ENCODE assay signal across 16 mouse cellular contexts in the genomic region with DNA sequence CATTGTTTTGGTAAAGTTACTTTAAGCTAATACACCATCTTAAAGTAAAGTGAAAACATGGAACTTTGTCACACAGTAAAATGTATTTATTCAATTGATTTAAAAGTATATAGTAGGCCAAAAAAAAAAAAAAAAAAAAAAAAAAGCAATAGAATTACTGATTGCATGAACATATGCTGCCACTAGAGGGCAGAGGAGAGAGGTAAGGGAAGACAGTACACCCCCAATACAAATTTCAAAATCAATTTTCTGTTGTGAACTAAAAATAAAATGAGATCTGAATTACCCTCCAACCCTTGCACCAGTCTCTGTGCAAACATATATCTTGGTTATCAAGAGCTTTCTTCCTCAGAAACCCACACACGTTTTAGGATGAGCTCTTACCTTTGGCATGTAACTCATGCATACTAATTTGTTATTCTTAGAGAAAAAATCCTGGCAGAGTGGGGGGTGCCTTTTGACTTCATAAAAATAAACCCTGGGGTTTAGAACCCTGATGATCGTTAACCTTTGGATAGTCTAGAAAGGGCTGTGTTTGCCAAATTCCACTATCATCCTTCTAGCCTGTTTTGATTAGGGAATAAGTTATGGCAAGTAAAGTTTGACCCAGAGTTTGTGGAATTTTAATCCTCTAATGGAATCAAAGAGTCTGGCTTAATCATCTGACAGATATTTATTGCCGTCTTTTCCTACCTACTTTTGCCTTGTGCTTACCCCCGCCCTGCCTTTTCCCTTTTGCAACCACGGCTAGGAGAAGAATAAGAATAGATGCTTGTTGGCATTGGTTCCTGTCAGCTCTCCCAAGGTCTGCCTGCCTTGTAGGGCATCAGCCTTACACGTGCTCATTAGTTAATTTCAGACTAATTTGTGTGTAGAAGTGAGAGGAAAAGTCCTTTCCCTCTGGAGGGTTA.
A peak's percentile ranks its signal among the peaks of the same experiment; 100 is the strongest.
DNase-seq lines count a peak whose midpoint lies in the region; ATAC-seq and TF ChIP-seq lines count a peak whose summit lies in the region.
"Had no signal": no experiment of that assay in that cellular context is flagged by ENCODE, and none has a peak within 500 bp of the region (broad histone marks: within the 10 kb centered on the region; RNA-seq: fewer than 3 reads in every experiment).

No protein-coding gene starts in this region.

- no peak overlapping the region for H3K4me3 ChIP-seq in kidney, embryonic 14.5 days (ENCODE audit: low read length)
- no peak overlapping the region for H3K4me3 ChIP-seq in midbrain, postnatal 0 days (ENCODE audit: low read depth, low read length)
- no peak overlapping the region for H3K4me3 ChIP-seq in midbrain, embryonic 13.5 days (replicated peaks)
- no peak overlapping the region for H3K4me3 ChIP-seq in stomach, embryonic 16.5 days (replicated peaks; ENCODE audit: low read length)
- H3K4me3 ChIP-seq: forebrain, embryonic 13.5 days; hindbrain, embryonic 15.5 days; limb, embryonic 13.5 days; myocyte had no signal

- WGBS in kidney, embryonic 14.5 days, result 57% methylated on average over 6 of the region's 6 CpGs
- WGBS in midbrain, postnatal 0 days, result 77% methylated on average over 6 of the region's 6 CpGs
- 84% methylated on average over 6 of the region's 6 CpGs for WGBS in midbrain, embryonic 13.5 days
- 52% methylated on average over 6 of the region's 6 CpGs for WGBS in stomach, embryonic 16.5 days

- H3K27ac ChIP-seq in kidney, embryonic 14.5 days (ENCODE audit: low read depth, low read length), result no peak overlapping the region
- H3K27ac ChIP-seq in midbrain, postnatal 0 days (ENCODE audit: low read depth, low read length), result no peak overlapping the region
- no peak overlapping the region for H3K27ac ChIP-seq in midbrain, embryonic 13.5 days
- H3K27ac ChIP-seq in stomach, embryonic 16.5 days (ENCODE audit: low read length), result no peak overlapping the region
- H3K27ac ChIP-seq: forebrain, embryonic 13.5 days; hindbrain, embryonic 15.5 days; limb, embryonic 13.5 days had no signal

- no peak overlapping the region for H3K9ac ChIP-seq in kidney, embryonic 14.5 days (ENCODE audit: low read depth, low read length)
- H3K9ac ChIP-seq in midbrain, postnatal 0 days (replicated peaks; ENCODE audit: low read length, poor library complexity, severe bottlenecking), result no peak overlapping the region
- H3K9ac ChIP-seq in midbrain, embryonic 13.5 days (replicated peaks), result no peak overlapping the region
- no peak overlapping the region for H3K9ac ChIP-seq in stomach, embryonic 16.5 days (ENCODE audit: low read length)
- H3K9ac ChIP-seq: forebrain, embryonic 13.5 days; hindbrain, embryonic 15.5 days; limb, embryonic 13.5 days had no signal

- H3K9me3 ChIP-seq in kidney, embryonic 14.5 days (ENCODE audit: control insufficient read depth, low read length), result no peaks in the 10 kb centered on the region
- no peaks in the 10 kb centered on the region for H3K9me3 ChIP-seq in midbrain, postnatal 0 days (ENCODE audit: low read length)
- no peaks in the 10 kb centered on the region for H3K9me3 ChIP-seq in midbrain, embryonic 13.5 days
- H3K9me3 ChIP-seq in stomach, embryonic 16.5 days (replicated peaks; ENCODE audit: control insufficient read depth, low read length), result no peaks in the 10 kb centered on the region
- H3K9me3 ChIP-seq: forebrain, embryonic 13.5 days; hindbrain, embryonic 15.5 days; limb, embryonic 13.5 days had no signal

- peak; percentile 50 for TF ChIP-seq CTCF in midbrain, postnatal 0 days (IDR thresholded peaks at IDR 0.05)

- H3K4me1 ChIP-seq in kidney, embryonic 14.5 days (ENCODE audit: control insufficient read depth, insufficient read depth, low read length), result no peaks in the 10 kb centered on the region
- no peaks in the 10 kb centered on the region for H3K4me1 ChIP-seq in midbrain, postnatal 0 days (ENCODE audit: insufficient read depth, low read length)
- no peaks in the 10 kb centered on the region for H3K4me1 ChIP-seq in midbrain, embryonic 13.5 days (replicated peaks)
- H3K4me1 ChIP-seq in stomach, embryonic 16.5 days (ENCODE audit: control insufficient read depth, insufficient read depth, low read length), result no peaks in the 10 kb centered on the region
- H3K4me1 ChIP-seq: forebrain, embryonic 13.5 days; hindbrain, embryonic 15.5 days; limb, embryonic 13.5 days had no signal

- H3K36me3 ChIP-seq in kidney, embryonic 14.5 days (ENCODE audit: control insufficient read depth, insufficient read depth, low read length), result no peaks in the 10 kb centered on the region
- H3K36me3 ChIP-seq in midbrain, postnatal 0 days (ENCODE audit: insufficient read depth, low read length), result no peaks in the 10 kb centered on the region
- no peaks in the 10 kb centered on the region for H3K36me3 ChIP-seq in midbrain, embryonic 13.5 days
- H3K36me3 ChIP-seq in stomach, embryonic 16.5 days (ENCODE audit: control insufficient read depth, insufficient read depth, low read length), result no peaks in the 10 kb centered on the region
- H3K36me3 ChIP-seq: hindbrain, embryonic 15.5 days; limb, embryonic 13.5 days had no signal

- no peak overlapping the region for H3K4me2 ChIP-seq in kidney, embryonic 14.5 days (replicated peaks; ENCODE audit: low read depth, low read length)
- H3K4me2 ChIP-seq in midbrain, postnatal 0 days (ENCODE audit: low read depth, low read length, poor library complexity, severe bottlenecking), result no peak overlapping the region
- H3K4me2 ChIP-seq in midbrain, embryonic 13.5 days (replicated peaks), result no peak overlapping the region
- H3K4me2 ChIP-seq in stomach, embryonic 16.5 days (ENCODE audit: low read depth, low read length), result no peak overlapping the region
- H3K4me2 ChIP-seq: forebrain, embryonic 13.5 days; hindbrain, embryonic 15.5 days; limb, embryonic 13.5 days had no signal

- ATAC-seq in CD4-positive, CD25-positive, alpha-beta regulatory T cell, adult 4 months, result no peak
- ATAC-seq in kidney, embryonic 14.5 days (ENCODE audit: low FRiP score, low TSS enrichment), result peak; percentile 71
- no peak for ATAC-seq in midbrain, postnatal 0 days (ENCODE audit: low FRiP score)
- ATAC-seq in midbrain, embryonic 13.5 days, result no peak
- ATAC-seq in stomach, embryonic 16.5 days (ENCODE audit: insufficient read depth, low FRiP score), result peak; percentile 50; the same call in 1 of the 2 replicates
- ATAC-seq in inflammation-experienced regulatory T-cells, adult 6 months, result no peak
- ATAC-seq: forebrain, embryonic 13.5 days had no signal

- DNase-seq in CD4-positive, CD25-positive, alpha-beta regulatory T cell, adult 2 months (ENCODE audit: low read depth, low spot score), result peak; percentile 5
- DNase-seq in kidney, postnatal 36 days, result no peak
- DNase-seq in midbrain, postnatal 0 days (ENCODE audit: low spot score), result no peak
- DNase-seq: cerebellum, adult 11 months; embryo, embryonic 11 days; gastrocnemius, postnatal 10 days; layer of hippocampus, postnatal 36 days had no signal

- no peaks in the 10 kb centered on the region for H3K27me3 ChIP-seq in kidney, embryonic 14.5 days (ENCODE audit: control insufficient read depth, insufficient read depth, low read length)
- no peaks in the 10 kb centered on the region for H3K27me3 ChIP-seq in midbrain, postnatal 0 days (ENCODE audit: insufficient read depth, low read length)
- no peaks in the 10 kb centered on the region for H3K27me3 ChIP-seq in midbrain, embryonic 13.5 days
- H3K27me3 ChIP-seq in stomach, embryonic 16.5 days (ENCODE audit: control insufficient read depth, insufficient read depth, low read length), result no peaks in the 10 kb centered on the region
- H3K27me3 ChIP-seq: forebrain, embryonic 13.5 days; hindbrain, embryonic 15.5 days; limb, embryonic 13.5 days had no signal

Comparison
In these comparisons a context has a peak if more than half of its experiments do, and no peak if none do; other contexts are left out.
1. ATAC-seq: peak in kidney, embryonic 14.5 days (single experiment) and stomach, embryonic 16.5 days (single experiment); none in CD4-positive, CD25-positive, alpha-beta regulatory T cell, adult 4 months (single experiment), midbrain, postnatal 0 days (single experiment), midbrain, embryonic 13.5 days (single experiment) and inflammation-experienced regulatory T-cells, adult 6 months (single experiment).